Mouse (Mus musculus): ENCODE measurements around the gene Btbd6. TPM values are rescaled to one million over a fixed set of nuclear protein-coding genes. Genes with fewer than 3 reads are reported as not detected.

Btbd6 gene
- polyA plus RNA-seq, 1 experiment from 2014 or later = 5.5 TPM

DNA sequence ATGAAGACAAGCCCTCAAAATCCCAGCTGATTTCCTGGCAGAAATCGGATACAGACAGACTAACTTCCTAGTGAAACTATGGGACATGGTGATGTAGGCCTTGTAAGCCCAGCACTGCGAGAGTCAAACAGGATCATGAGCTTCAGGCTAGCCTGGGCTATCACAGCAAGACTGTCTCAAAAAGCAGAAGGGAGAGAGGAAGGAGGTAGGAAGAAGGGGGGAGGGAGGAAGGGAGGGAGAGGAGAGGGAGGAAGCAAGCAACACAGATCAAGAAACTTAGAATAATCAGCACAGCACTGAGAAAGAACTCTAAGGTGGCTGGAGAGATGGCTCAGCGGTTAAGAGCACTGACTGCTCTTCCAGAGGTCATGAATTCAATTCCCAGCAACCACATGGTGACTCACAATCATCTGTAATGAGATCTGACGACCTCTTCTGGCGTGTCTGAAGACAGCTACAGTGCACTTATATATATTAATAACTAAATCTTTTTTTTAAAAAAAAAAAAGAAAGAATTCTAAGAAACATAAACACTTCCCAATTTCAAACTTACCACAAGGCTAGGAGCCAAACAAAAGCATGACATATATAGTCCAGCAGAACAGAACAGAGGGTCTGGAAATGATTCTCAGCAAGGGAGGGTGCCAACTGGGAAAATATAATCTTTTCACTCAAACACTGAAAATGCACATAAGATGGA is 14.6 kb downstream of the Btbd6 start:
- Histone ChIP-seq H3K4me1 (replicated peaks) (peaks cover 21% of the 10 kb centered on the region), H3K9me3 (replicated peaks) (no peaks in the 10 kb centered on the region), H3K4me2 (no peak overlapping the region), H3K27ac (replicated peaks) (no peak overlapping the region), H3K36me3 (replicated peaks) (peaks cover 70% of the 10 kb centered on the region), H3K9ac (no peak overlapping the region), H3K4me3 (replicated peaks) (no peak overlapping the region), H3K27me3 (no peaks in the 10 kb centered on the region)
- ATAC-seq (ENCODE audit: insufficient read depth) = no peak
- WGBS (ENCODE audit: insufficient replicate concordance) = 63% methylated on average over 5 of the region's 5 CpGs

GRCm38 (mm10) chr12:112991444-112991843 is 15.2 kb downstream of the Btbd6 start:
- H3K9me3 ChIP-seq (replicated peaks) = no peaks in the 10 kb centered on the region
- no peak overlapping the region for H3K4me2 ChIP-seq
- 11% methylated on average over 2 of the region's 2 CpGs for WGBS (ENCODE audit: insufficient replicate concordance)
- H3K27ac ChIP-seq (replicated peaks) = no peak overlapping the region
- H3K4me3 ChIP-seq (replicated peaks) = no peak overlapping the region
- H3K27me3 ChIP-seq = no peaks in the 10 kb centered on the region
- peaks cover 68% of the 10 kb centered on the region for H3K36me3 ChIP-seq (replicated peaks)
- ATAC-seq (ENCODE audit: insufficient read depth) = no peak
- peaks cover 21% of the 10 kb centered on the region for H3K4me1 ChIP-seq (replicated peaks)
- H3K9ac ChIP-seq = no peak overlapping the region

DNA sequence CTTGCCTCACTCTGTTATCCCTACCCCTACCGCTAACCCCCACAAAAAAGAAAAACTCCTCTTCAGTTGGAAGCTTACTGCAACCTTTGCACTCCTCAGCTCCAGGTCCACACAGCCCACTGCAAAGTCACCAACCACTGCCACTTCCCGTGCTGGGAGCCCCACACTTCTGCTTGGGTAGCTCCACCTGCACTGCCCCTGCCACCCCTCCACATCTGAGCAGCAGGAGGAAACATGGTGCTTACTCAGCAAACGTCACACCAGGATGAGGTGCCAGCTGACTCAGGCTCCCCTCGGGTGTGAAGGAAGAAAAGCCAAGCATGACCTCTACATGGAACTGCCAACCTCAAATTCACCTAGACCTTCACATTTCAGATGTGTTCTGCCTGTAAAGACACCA is 17.9 kb downstream of the Btbd6 start:
- Histone ChIP-seq H3K4me2 (no peak overlapping the region), H3K27ac (replicated peaks) (no peak overlapping the region), H3K4me1 (replicated peaks) (peaks cover 43% of the 10 kb centered on the region), H3K9ac (no peak overlapping the region), H3K4me3 (replicated peaks) (no peak overlapping the region), H3K9me3 (replicated peaks) (no peaks in the 10 kb centered on the region), H3K27me3 (no peaks in the 10 kb centered on the region), H3K36me3 (replicated peaks) (peaks cover 53% of the 10 kb centered on the region)
- 43% methylated on average over 4 of the region's 4 CpGs for WGBS (ENCODE audit: insufficient replicate concordance)
- no peak for ATAC-seq (ENCODE audit: insufficient read depth)

DNA sequence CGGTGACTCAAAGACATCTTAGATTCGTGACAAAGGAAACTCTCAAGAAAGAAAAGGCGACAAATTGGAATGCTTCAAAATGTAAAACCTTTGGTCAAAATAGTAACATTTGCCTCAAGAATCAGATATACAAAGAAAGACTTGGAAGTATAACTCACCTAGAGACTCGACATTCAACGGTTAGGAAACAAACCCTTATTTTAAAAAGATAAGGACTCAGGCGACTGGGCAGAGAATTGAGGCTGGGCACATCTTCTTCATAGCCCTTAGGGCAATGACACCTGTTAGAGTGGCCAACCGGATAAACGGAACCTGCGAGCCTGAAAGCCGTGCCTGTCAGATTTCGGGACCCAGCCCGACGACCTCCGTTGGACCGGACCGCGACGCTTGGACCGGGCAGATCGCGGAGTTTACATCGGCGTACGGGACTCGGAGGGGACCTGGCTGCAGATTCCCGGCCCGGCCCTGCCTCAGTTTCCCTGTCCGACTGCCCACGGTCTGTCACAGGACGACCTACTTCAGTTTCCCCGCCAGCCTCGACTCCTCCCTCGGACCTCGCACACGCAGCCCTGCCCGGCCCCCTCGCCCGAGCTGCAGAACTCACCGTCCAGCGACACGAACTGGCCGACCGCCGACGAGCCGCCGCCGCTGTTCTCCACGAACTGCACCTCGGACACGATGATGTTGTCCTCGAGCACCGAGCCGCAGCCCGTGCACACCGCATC is 23.4 kb downstream of the Btbd6 start:
- peak overlapping the region; percentile 99 for H3K27ac ChIP-seq (replicated peaks)
- WGBS (ENCODE audit: insufficient replicate concordance) = under 1% methylated on average over 56 of the region's 56 CpGs
- peak overlapping the region; percentile 96 for H3K9ac ChIP-seq
- H3K9me3 ChIP-seq (replicated peaks) = no peaks in the 10 kb centered on the region
- H3K4me3 ChIP-seq (replicated peaks) = peak overlapping the region; percentile 96
- ATAC-seq (ENCODE audit: insufficient read depth) = no peak
- peaks cover 9% of the 10 kb centered on the region; the same call in 1 of the 2 replicates for H3K27me3 ChIP-seq
- H3K4me1 ChIP-seq (replicated peaks) = peaks cover 45% of the 10 kb centered on the region
- peak overlapping the region; percentile 91 for H3K4me2 ChIP-seq
- H3K36me3 ChIP-seq (replicated peaks) = peaks cover 19% of the 10 kb centered on the region

- H3K4me2 ChIP-seq = peak within 1 kb of the TSS; percentile 91
- H3K27me3 ChIP-seq = peaks cover 9% of the 10 kb centered on the region; the same call in 1 of the 2 replicates
- H3K27ac ChIP-seq (replicated peaks) = peak within 1 kb of the TSS; percentile 99
- H3K4me1 ChIP-seq (replicated peaks) = peaks cover 43% of the 10 kb centered on the region
- peaks cover 16% of the 10 kb centered on the region for H3K36me3 ChIP-seq (replicated peaks)
- WGBS (ENCODE audit: insufficient replicate concordance) = under 1% methylated on average over 96 of the region's 96 CpGs
- peak; percentile 94 for ATAC-seq (ENCODE audit: insufficient read depth)
- peak within 1 kb of the TSS; percentile 96 for H3K4me3 ChIP-seq (replicated peaks)
- H3K9ac ChIP-seq = peak within 1 kb of the TSS; percentile 96
- no peaks in the 10 kb centered on the region for H3K9me3 ChIP-seq (replicated peaks)
Measured at GRCm38 (mm10) chr12:113000294-113001132, 24.2 kb downstream of the Btbd6 start, which contains the start of gene Brf1. Gene Brf1 (minus strand): TSS chr12:113000704.

DNA sequence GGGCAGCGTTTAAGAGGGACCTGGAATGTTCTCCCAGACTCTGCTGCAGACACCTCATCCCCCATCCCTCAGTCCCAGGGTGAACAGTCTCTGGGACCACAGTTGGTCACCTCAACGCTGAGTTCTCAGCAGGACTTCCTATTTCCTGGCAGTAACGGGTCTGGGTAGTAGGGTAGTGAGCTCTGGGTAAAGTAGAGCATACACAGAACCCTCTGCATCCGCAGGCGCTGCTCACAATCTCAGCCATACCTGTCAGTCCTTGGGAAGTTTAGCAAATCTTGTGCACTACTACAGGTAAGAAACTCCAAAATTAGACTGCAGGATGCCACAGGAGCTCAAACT is 24.8 kb downstream of the Btbd6 start:
- peaks cover 43% of the 10 kb centered on the region for H3K4me1 ChIP-seq (replicated peaks)
- H3K36me3 ChIP-seq (replicated peaks) = peaks cover 10% of the 10 kb centered on the region
- H3K4me3 ChIP-seq (replicated peaks) = peak overlapping the region; percentile 96
- H3K4me2 ChIP-seq = peak overlapping the region; percentile 91
- H3K9ac ChIP-seq = peak overlapping the region; percentile 68
- H3K27me3 ChIP-seq = peaks cover 9% of the 10 kb centered on the region; the same call in 1 of the 2 replicates
- 4% methylated on average over 5 of the region's 5 CpGs for WGBS (ENCODE audit: insufficient replicate concordance)
- peak; percentile 1 for ATAC-seq (ENCODE audit: insufficient read depth)
- H3K9me3 ChIP-seq (replicated peaks) = no peaks in the 10 kb centered on the region
- H3K27ac ChIP-seq (replicated peaks) = peak overlapping the region; percentile 81

DNA sequence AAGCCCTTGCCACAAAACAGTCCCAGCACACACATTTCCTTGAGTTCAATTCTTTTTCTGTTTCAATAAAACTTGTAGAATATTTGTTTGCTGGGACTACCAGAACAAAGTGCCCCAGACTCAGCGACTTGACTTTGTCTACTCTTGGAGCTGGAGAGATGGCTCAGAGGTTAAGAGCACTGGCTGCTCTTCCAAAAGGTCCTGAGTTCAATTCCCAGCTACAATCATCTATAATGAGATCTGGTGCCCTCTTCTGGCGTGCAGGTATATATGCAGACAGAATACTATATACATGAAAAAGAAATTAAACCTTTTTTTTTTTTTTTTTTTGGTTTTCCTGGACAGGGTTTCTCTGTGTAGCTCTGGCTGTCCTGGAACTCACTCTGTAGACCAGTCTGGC is 26.4 kb downstream of the Btbd6 start:
- no peaks in the 10 kb centered on the region for H3K36me3 ChIP-seq (replicated peaks)
- H3K9me3 ChIP-seq (replicated peaks) = no peaks in the 10 kb centered on the region
- peaks cover 9% of the 10 kb centered on the region; the same call in 1 of the 2 replicates for H3K27me3 ChIP-seq
- H3K4me2 ChIP-seq = no peak overlapping the region
- H3K27ac ChIP-seq (replicated peaks) = no peak overlapping the region
- peaks cover 31% of the 10 kb centered on the region for H3K4me1 ChIP-seq (replicated peaks)
- H3K4me3 ChIP-seq (replicated peaks) = no peak overlapping the region
- no peak overlapping the region for H3K9ac ChIP-seq
- no peak for ATAC-seq (ENCODE audit: insufficient read depth)
- WGBS (ENCODE audit: insufficient replicate concordance) = 36% methylated on average over 2 of the region's 2 CpGs

- H3K4me1 ChIP-seq (replicated peaks) = peaks cover 18% of the 10 kb centered on the region
- no peak overlapping the region for H3K9ac ChIP-seq
- no peak for ATAC-seq (ENCODE audit: insufficient read depth)
- no peak overlapping the region for H3K27ac ChIP-seq (replicated peaks)
- no peaks in the 10 kb centered on the region for H3K36me3 ChIP-seq (replicated peaks)
- no peak overlapping the region for H3K4me3 ChIP-seq (replicated peaks)
- H3K4me2 ChIP-seq = no peak overlapping the region
- H3K27me3 ChIP-seq = peaks cover 9% of the 10 kb centered on the region; the same call in 1 of the 2 replicates
- WGBS (ENCODE audit: insufficient replicate concordance) = 78% methylated on average over 8 of the region's 8 CpGs
- no peaks in the 10 kb centered on the region for H3K9me3 ChIP-seq (replicated peaks)
Measured at GRCm38 (mm10) chr12:113004011-113004410, 27.7 kb downstream of the Btbd6 start.

- H3K9me3 ChIP-seq (replicated peaks) = no peaks in the 10 kb centered on the region
- no peak for ATAC-seq (ENCODE audit: insufficient read depth)
- H3K27me3 ChIP-seq = peaks cover 9% of the 10 kb centered on the region; the same call in 1 of the 2 replicates
- H3K27ac ChIP-seq (replicated peaks) = no peak overlapping the region
- peaks cover 13% of the 10 kb centered on the region for H3K4me1 ChIP-seq (replicated peaks)
- WGBS (ENCODE audit: insufficient replicate concordance) = 25% methylated on average over 4 of the region's 4 CpGs
- H3K9ac ChIP-seq = no peak overlapping the region
- H3K4me3 ChIP-seq (replicated peaks) = no peak overlapping the region
- H3K36me3 ChIP-seq (replicated peaks) = no peaks in the 10 kb centered on the region
- no peak overlapping the region for H3K4me2 ChIP-seq
Measured at GRCm38 (mm10) chr12:113004993-113005392, 28.7 kb downstream of the Btbd6 start.

- Histone ChIP-seq H3K36me3 (replicated peaks) (no peaks in the 10 kb centered on the region), H3K27me3 (no peaks in the 10 kb centered on the region), H3K4me2 (no peak overlapping the region), H3K27ac (replicated peaks) (no peak overlapping the region), H3K9me3 (replicated peaks) (no peaks in the 10 kb centered on the region), H3K4me1 (replicated peaks) (peaks cover 49% of the 10 kb centered on the region), H3K4me3 (replicated peaks) (no peak overlapping the region), H3K9ac (no peak overlapping the region)
- 69% methylated on average over 6 of the region's 6 CpGs for WGBS (ENCODE audit: insufficient replicate concordance)
- no peak for ATAC-seq (ENCODE audit: insufficient read depth)
Measured at GRCm38 (mm10) chr12:113011702-113012360, 35.5 kb downstream of the Btbd6 start.

Measured in liver, embryonic 15.5 days (tissue).